Mouse (Mus musculus) brain, embryonic 14.5 days (tissue): ENCODE measurements around the gene Pp2d1.

Experiments used
- CTCF ChIP-seq: fragments of 200-500 bp; IDR thresholded peaks from 2 replicates; pipeline ENCODE4 v1.5.1; 2012; ENCODE audit warnings: inconsistent platforms, mild to moderate bottlenecking, moderate library complexity, borderline replicate concordance; ENCODE audit not compliant: insufficient read depth, insufficient read length; ENCODE audit errors: extremely low read depth
- POLR2A ChIP-seq: fragments of 200-500 bp; IDR thresholded peaks from 2 replicates; pipeline ENCODE4 v1.6.1; 2012; ENCODE audit warnings: mild to moderate bottlenecking, inconsistent platforms, borderline replicate concordance; ENCODE audit not compliant: poor library complexity, insufficient read depth, insufficient read length, severe bottlenecking; ENCODE audit errors: extremely low read depth

GRCm38 (mm10) chr17:53582026-53582585 lies 42.9 kb upstream of the Pp2d1 start:
- TF ChIP-seq POLR2A (no peak), CTCF (no peak)
